Mouse (Mus musculus) embryonic fibroblast, embryonic 13.5 days (primary cell): ENCODE results near the gene M6pr. TPM values are rescaled to one million over a fixed set of nuclear protein-coding genes. Genes with fewer than 3 reads are reported as not detected.

ENCODE experiments used
- H3K27ac ChIP-seq: 2 replicates; pipeline ENCODE4 v1.5.1; 2012; ENCODE audit warnings: low read length, control low read depth, inconsistent platforms; ENCODE audit not compliant: insufficient read depth
- H3K4me1 ChIP-seq: 2 replicates; pipeline ENCODE4 v1.6.1; 2011; ENCODE audit warnings: low read length; ENCODE audit not compliant: control insufficient read depth, insufficient read depth
- H3K4me3 ChIP-seq: 2 replicates; pipeline ENCODE4 v1.5.1; 2011; ENCODE audit warnings: mild to moderate bottlenecking, control low read depth, low read length; ENCODE audit not compliant: insufficient read depth
- CTCF ChIP-seq: IDR thresholded peaks from 2 replicates; pipeline ENCODE4 v1.5.1; 2011; ENCODE audit warnings: mild to moderate bottlenecking, control low read depth, low read length, moderate library complexity, borderline replicate concordance; ENCODE audit not compliant: insufficient read depth
- POLR2A ChIP-seq: IDR thresholded peaks from 2 replicates; pipeline ENCODE4 v1.6.1; 2011; ENCODE audit warnings: low read depth, mild to moderate bottlenecking, control low read depth, low read length, moderate library complexity
- polyA plus RNA-seq: library from polyadenylated mRNA; stranded (reverse); fragments of >200 nt; gene quantifications from 2 replicates; pipeline ENCODE4 v1.2.4, GENCODE M21; 2011; ENCODE audit warnings: low read depth; ENCODE audit not compliant: missing spikeins, insufficient read length

The M6pr gene
- polyA plus RNA-seq, 1 experiment, result 136 TPM

- Histone ChIP-seq H3K27ac (peak overlapping the region; percentile 55), H3K4me3 (peak overlapping the region; percentile 95), H3K4me1 (no peaks in the 10 kb centered on the region; the same call in 1 of the 2 replicates)
- TF ChIP-seq POLR2A (no peak), CTCF (no peak)
Observed at GRCm38 (mm10) chr6:122309446-122309960, 983 bp downstream of the M6pr start.

GRCm38 (mm10) chr6:122310187-122310820 lies 1.8 kb downstream of the M6pr start:
- H3K27ac ChIP-seq, result peak overlapping the region; percentile 55
- H3K4me3 ChIP-seq, result peak overlapping the region; percentile 95
- H3K4me1 ChIP-seq, result no peaks in the 10 kb centered on the region; the same call in 1 of the 2 replicates
- TF ChIP-seq POLR2A, result no peak
- TF ChIP-seq CTCF, result no peak

- H3K27ac ChIP-seq, result no peak overlapping the region
- TF ChIP-seq CTCF (no peak), POLR2A (no peak)
- no peak overlapping the region for H3K4me3 ChIP-seq
- H3K4me1 ChIP-seq, result no peaks in the 10 kb centered on the region
Observed at GRCm38 (mm10) chr6:122318726-122319125, 10.2 kb downstream of the M6pr start.

- H3K4me1 ChIP-seq, result no peaks in the 10 kb centered on the region
- no peak for TF ChIP-seq POLR2A
- TF ChIP-seq CTCF, result no peak
- no peak overlapping the region for H3K4me3 ChIP-seq
- H3K27ac ChIP-seq, result no peak overlapping the region
Observed at GRCm38 (mm10) chr6:122325361-122325975, 16.9 kb downstream of the M6pr start.

GRCm38 (mm10) chr6:122333081-122333612 lies 24.6 kb downstream of the M6pr start:
- TF ChIP-seq CTCF, result no peak
- no peak for TF ChIP-seq POLR2A
- Histone ChIP-seq H3K27ac (no peak overlapping the region), H3K4me1 (no peaks in the 10 kb centered on the region; the same call in 1 of the 2 replicates), H3K4me3 (no peak overlapping the region)

GRCm38 (mm10) chr6:122334786-122335340 lies 26.3 kb downstream of the M6pr start:
- no peak overlapping the region for H3K27ac ChIP-seq
- no peaks in the 10 kb centered on the region; the same call in none of the 2 replicates for H3K4me1 ChIP-seq
- H3K4me3 ChIP-seq, result no peak overlapping the region
- TF ChIP-seq CTCF (no peak), POLR2A (no peak)

GRCm38 (mm10) chr6:122337546-122337945 lies 29.0 kb downstream of the M6pr start:
- Histone ChIP-seq H3K4me3 (no peak overlapping the region), H3K27ac (no peak overlapping the region), H3K4me1 (no peaks in the 10 kb centered on the region; the same call in none of the 2 replicates)
- TF ChIP-seq POLR2A, result no peak
- no peak for TF ChIP-seq CTCF

GRCm38 (mm10) chr6:122339047-122339647 lies 30.6 kb downstream of the M6pr start:
- Histone ChIP-seq H3K4me1 (no peaks in the 10 kb centered on the region; the same call in none of the 2 replicates), H3K27ac (no peak overlapping the region), H3K4me3 (peak overlapping the region; percentile 64)
- peak; percentile 26; the same call in 1 of the 2 replicates for TF ChIP-seq POLR2A
- no peak for TF ChIP-seq CTCF

GRCm38 (mm10) chr6:122339648-122340341 lies 31.3 kb downstream of the M6pr start:
- peak overlapping the region; percentile 93 for H3K4me3 ChIP-seq
- peak overlapping the region; percentile 56 for H3K27ac ChIP-seq
- H3K4me1 ChIP-seq, result no peaks in the 10 kb centered on the region; the same call in none of the 2 replicates
- TF ChIP-seq POLR2A, result peak; percentile 11; the same call in 1 of the 2 replicates
- TF ChIP-seq CTCF, result no peak
